Mouse (Mus musculus) kidney, adult 2 months (tissue): ENCODE measurements around the gene Camk2d.

Source experiments
- CTCF ChIP-seq: fragments of 200-500 bp; conservative IDR thresholded peaks from 2 replicates; pipeline ENCODE4 v1.5.1; 2011; ENCODE audit warnings: low read depth, mild to moderate bottlenecking, control low read depth, low read length, moderate library complexity, mixed read lengths; ENCODE audit not compliant: insufficient read depth, insufficient read length
- POLR2A ChIP-seq: fragments of 200-500 bp; IDR thresholded peaks from one replicate; pipeline ENCODE4 v1.6.1; 2011; ENCODE audit warnings: low read depth, low read length, control low read depth

- TF ChIP-seq CTCF (no peak), POLR2A (no peak)
Observed at GRCm38 (mm10) chr3:126570628-126571027, 25.5 kb upstream of the Camk2d start.
